Mouse (Mus musculus) olfactory bulb, adult 2 months (tissue): ENCODE results near the gene Eml2.

Source experiments
- CTCF ChIP-seq: fragments of 200-500 bp; IDR thresholded peaks from 2 replicates; pipeline ENCODE4 v1.5.1; 2012; ENCODE audit warnings: low read depth, mild to moderate bottlenecking, low read length, moderate library complexity; ENCODE audit not compliant: insufficient read depth
- POLR2A ChIP-seq: fragments of 200-500 bp; IDR thresholded peaks from 2 replicates; pipeline ENCODE4 v1.6.1; 2012; ENCODE audit warnings: mild to moderate bottlenecking, low read depth, low read length, moderate library complexity; ENCODE audit not compliant: insufficient read depth

GRCm38 (mm10) chr7:19136673-19137334, 39.4 kb upstream of the Eml2 start:
- TF ChIP-seq CTCF (no peak), POLR2A (no peak)
